Mouse (Mus musculus) heart, postnatal 0 days (tissue): ENCODE results near the gene Tada3.

ENCODE experiments used
- CTCF ChIP-seq: IDR thresholded peaks from 2 replicates; pipeline ENCODE4 v1.5.1; 2016; ENCODE audit warnings: antibody characterized with exemption, control low read depth, low read depth
- EP300 ChIP-seq: IDR thresholded peaks from 2 replicates; pipeline ENCODE4 v1.6.1; 2016; ENCODE audit warnings: antibody characterized with exemption, low read depth

- TF ChIP-seq EP300 (no peak), CTCF (no peak)
Measured at GRCm38 (mm10) chr6:113393951-113394350, 16.3 kb upstream of the Tada3 start.
